Mouse (Mus musculus): ENCODE measurements around the gene Rnf121. TPM values are rescaled to one million over a fixed set of nuclear protein-coding genes. Genes with fewer than 3 reads are reported as not detected.
A peak's percentile ranks its signal among the peaks of the same experiment; 100 is the strongest.

Gene Rnf121
- polyA plus RNA-seq, 1 experiment from 2014 or later: 22.3 TPM

DNA sequence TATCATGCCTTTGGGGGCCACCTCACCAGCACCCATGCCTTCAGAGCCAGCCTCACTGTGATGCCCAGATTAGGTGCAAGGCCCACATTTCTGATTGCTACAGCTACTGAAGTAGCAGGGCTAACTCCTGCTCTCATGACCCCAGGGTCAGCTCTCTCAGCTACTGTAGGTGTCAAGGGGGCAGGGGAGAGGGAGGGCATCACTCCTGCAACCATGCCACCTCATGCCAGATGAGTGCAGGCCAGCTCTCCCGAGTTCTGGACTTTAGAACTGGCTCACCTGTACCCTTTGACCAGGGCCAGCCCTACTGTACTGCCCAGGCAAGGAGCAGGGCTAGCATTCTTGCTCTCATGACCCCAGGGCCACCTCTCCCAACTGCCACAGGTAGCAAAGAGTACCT, 82.5 kb downstream of the Rnf121 start:
- H3K4me3 ChIP-seq (ENCODE audit: low read depth, low read length): no peak overlapping the region
- 60% methylated on average over 1 of the region's 1 CpGs for WGBS
- H3K27ac ChIP-seq (ENCODE audit: low read depth, low read length): no peak overlapping the region
- no peak overlapping the region for H3K4me2 ChIP-seq (replicated peaks; ENCODE audit: low read depth)
- peak; percentile 66; the same call in 1 of the 2 replicates for ATAC-seq
- TF ChIP-seq CTCF (IDR thresholded peaks at IDR 0.05; ENCODE audit: low read depth): no peak
- peaks cover 32% of the 10 kb centered on the region for H3K36me3 ChIP-seq (ENCODE audit: control insufficient read depth, insufficient read depth)
- no peaks in the 10 kb centered on the region for H3K9me3 ChIP-seq (ENCODE audit: control insufficient read depth)
- H3K4me1 ChIP-seq (replicated peaks; ENCODE audit: control insufficient read depth, insufficient read depth, low read length): no peaks in the 10 kb centered on the region
- no peaks in the 10 kb centered on the region for H3K27me3 ChIP-seq (replicated peaks; ENCODE audit: control insufficient read depth, insufficient read depth, low read length)
- no peak overlapping the region for H3K9ac ChIP-seq (ENCODE audit: low read depth, low read length)

DNA sequence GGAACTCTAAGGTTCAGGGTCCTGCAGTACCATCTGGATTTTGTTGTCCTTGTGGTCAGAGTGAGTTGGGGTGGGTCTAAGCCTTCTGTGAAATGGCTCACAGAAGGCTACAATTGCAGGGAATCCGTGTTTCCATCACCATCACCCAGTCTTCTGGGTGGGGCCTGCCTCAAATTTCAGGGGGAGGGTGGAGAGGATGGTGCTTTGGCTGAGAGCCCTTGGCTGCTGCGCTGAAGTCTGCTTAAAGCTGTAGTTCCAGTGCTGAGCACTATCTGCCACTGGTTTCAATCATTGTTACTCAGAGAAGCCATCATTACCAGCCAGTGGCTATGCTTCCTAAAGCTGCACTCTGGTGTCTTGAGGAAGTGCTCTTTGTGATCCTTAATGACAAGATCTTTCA, 90.8 kb downstream of the Rnf121 start:
- no peak overlapping the region for H3K4me3 ChIP-seq (ENCODE audit: low read depth, low read length)
- 0 out of 2 replicates have a peak, but pooled peaks cover 8% of the 10 kb centered on the region for H3K36me3 ChIP-seq (ENCODE audit: control insufficient read depth, insufficient read depth)
- ATAC-seq: no peak
- no peak overlapping the region for H3K27ac ChIP-seq (ENCODE audit: low read depth, low read length)
- no peak overlapping the region for H3K9ac ChIP-seq (ENCODE audit: low read depth, low read length)
- no peak for TF ChIP-seq CTCF (IDR thresholded peaks at IDR 0.05; ENCODE audit: low read depth)
- H3K4me2 ChIP-seq (replicated peaks; ENCODE audit: low read depth): no peak overlapping the region
- H3K4me1 ChIP-seq (replicated peaks; ENCODE audit: control insufficient read depth, insufficient read depth, low read length): peaks cover 14% of the 10 kb centered on the region; the same call in 1 of the 2 replicates
- H3K9me3 ChIP-seq (ENCODE audit: control insufficient read depth): no peaks in the 10 kb centered on the region
- 30% methylated on average over 2 of the region's 2 CpGs for WGBS
- H3K27me3 ChIP-seq (replicated peaks; ENCODE audit: control insufficient read depth, insufficient read depth, low read length): no peaks in the 10 kb centered on the region

GRCm38 (mm10) chr7:101973730-101974129, 91.5 kb downstream of the Rnf121 start:
- 0 out of 2 replicates have a peak, but pooled peaks cover 8% of the 10 kb centered on the region for H3K36me3 ChIP-seq (ENCODE audit: control insufficient read depth, insufficient read depth)
- TF ChIP-seq CTCF (IDR thresholded peaks at IDR 0.05; ENCODE audit: low read depth): no peak
- no peaks in the 10 kb centered on the region for H3K9me3 ChIP-seq (ENCODE audit: control insufficient read depth)
- no peak overlapping the region for H3K4me3 ChIP-seq (ENCODE audit: low read depth, low read length)
- H3K27me3 ChIP-seq (replicated peaks; ENCODE audit: control insufficient read depth, insufficient read depth, low read length): no peaks in the 10 kb centered on the region
- no peak overlapping the region; the same call in 1 of the 2 replicates for H3K9ac ChIP-seq (ENCODE audit: low read depth, low read length)
- H3K4me1 ChIP-seq (replicated peaks; ENCODE audit: control insufficient read depth, insufficient read depth, low read length): peaks cover 14% of the 10 kb centered on the region; the same call in 1 of the 2 replicates
- 48% methylated on average over 3 of the region's 3 CpGs for whole genome bisulfite sequencing
- H3K27ac ChIP-seq (ENCODE audit: low read depth, low read length): peak overlapping the region; percentile 41
- H3K4me2 ChIP-seq (replicated peaks; ENCODE audit: low read depth): peak overlapping the region; percentile 17; the same call in 1 of the 2 replicates
- ATAC-seq: no peak

DNA sequence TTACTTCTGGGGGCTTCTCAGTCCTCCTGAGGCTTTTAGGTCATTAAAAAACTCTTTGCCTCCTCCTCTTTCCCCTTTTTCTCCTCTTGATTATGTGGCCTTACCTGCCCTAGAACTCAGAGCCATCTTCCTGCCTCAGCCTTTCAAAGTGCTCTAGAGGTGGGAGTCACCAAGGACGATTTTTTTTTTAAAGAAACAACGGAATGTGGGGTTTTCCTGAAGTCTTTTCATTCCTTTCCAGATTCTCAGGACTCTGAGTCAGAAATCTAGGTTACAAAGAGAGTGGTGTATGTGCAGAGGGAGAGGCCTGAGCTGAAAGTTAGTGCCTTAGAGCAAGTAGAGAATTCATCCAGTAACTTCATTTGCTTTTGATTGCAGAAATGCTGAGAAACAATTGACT, 93.5 kb downstream of the Rnf121 start:
- Histone ChIP-seq H3K27ac (ENCODE audit: low read depth, low read length) (peak overlapping the region; percentile 99), H3K9me3 (ENCODE audit: control insufficient read depth) (no peaks in the 10 kb centered on the region), H3K4me2 (replicated peaks; ENCODE audit: low read depth) (peak overlapping the region; percentile 88), H3K27me3 (replicated peaks; ENCODE audit: control insufficient read depth, insufficient read depth, low read length) (no peaks in the 10 kb centered on the region), H3K9ac (ENCODE audit: low read depth, low read length) (peak overlapping the region; percentile 74), H3K4me1 (replicated peaks; ENCODE audit: control insufficient read depth, insufficient read depth, low read length) (peaks cover 14% of the 10 kb centered on the region; the same call in 1 of the 2 replicates), H3K4me3 (ENCODE audit: low read depth, low read length) (peak overlapping the region; percentile 71), H3K36me3 (ENCODE audit: control insufficient read depth, insufficient read depth) (no peaks in the 10 kb centered on the region)
- ATAC-seq: no peak
- 28% methylated on average over 2 of the region's 2 CpGs for WGBS
- TF ChIP-seq CTCF (IDR thresholded peaks at IDR 0.05; ENCODE audit: low read depth): no peak

- peak overlapping the region; percentile 71 for H3K4me3 ChIP-seq (ENCODE audit: low read depth, low read length)
- H3K27ac ChIP-seq (ENCODE audit: low read depth, low read length): peak overlapping the region; percentile 99
- no peaks in the 10 kb centered on the region for H3K27me3 ChIP-seq (replicated peaks; ENCODE audit: control insufficient read depth, insufficient read depth, low read length)
- peak overlapping the region; percentile 74 for H3K9ac ChIP-seq (ENCODE audit: low read depth, low read length)
- ATAC-seq: peak; percentile 52
- WGBS: 1% methylated on average over 19 of the region's 19 CpGs
- peak overlapping the region; percentile 88 for H3K4me2 ChIP-seq (replicated peaks; ENCODE audit: low read depth)
- no peaks in the 10 kb centered on the region for H3K9me3 ChIP-seq (ENCODE audit: control insufficient read depth)
- peaks cover 14% of the 10 kb centered on the region; the same call in 1 of the 2 replicates for H3K4me1 ChIP-seq (replicated peaks; ENCODE audit: control insufficient read depth, insufficient read depth, low read length)
- no peaks in the 10 kb centered on the region for H3K36me3 ChIP-seq (ENCODE audit: control insufficient read depth, insufficient read depth)
- peak; percentile 18; the same call in 1 of the 2 replicates for TF ChIP-seq CTCF (IDR thresholded peaks at IDR 0.05; ENCODE audit: low read depth)
Observed at GRCm38 (mm10) chr7:101970821-101971461, 94.3 kb downstream of the Rnf121 start.

GRCm38 (mm10) chr7:101970429-101970775, 94.9 kb downstream of the Rnf121 start:
- Histone ChIP-seq H3K4me2 (replicated peaks; ENCODE audit: low read depth) (peak overlapping the region; percentile 88), H3K4me3 (ENCODE audit: low read depth, low read length) (peak overlapping the region; percentile 71), H3K27ac (ENCODE audit: low read depth, low read length) (peak overlapping the region; percentile 99), H3K27me3 (replicated peaks; ENCODE audit: control insufficient read depth, insufficient read depth, low read length) (no peaks in the 10 kb centered on the region), H3K36me3 (ENCODE audit: control insufficient read depth, insufficient read depth) (no peaks in the 10 kb centered on the region), H3K4me1 (replicated peaks; ENCODE audit: control insufficient read depth, insufficient read depth, low read length) (peaks cover 14% of the 10 kb centered on the region), H3K9me3 (ENCODE audit: control insufficient read depth) (no peaks in the 10 kb centered on the region), H3K9ac (ENCODE audit: low read depth, low read length) (peak overlapping the region; percentile 74)
- peak; percentile 74 for ATAC-seq
- no peak for TF ChIP-seq CTCF (IDR thresholded peaks at IDR 0.05; ENCODE audit: low read depth)
- whole genome bisulfite sequencing: under 1% methylated on average over 13 of the region's 17 CpGs
